Mouse (Mus musculus): Measurements from ENCODE around the gene Abca14.

GRCm38 (mm10) chr7:120328087-120328793, 124.5 kb downstream of the Abca14 start, which contains the start of gene Abca15:
- TF ChIP-seq POLR2A (IDR thresholded peaks at IDR 0.05; ENCODE audit: low read depth, low read length) (no peak), CTCF (IDR thresholded peaks at IDR 0.05; ENCODE audit: extremely low read depth, insufficient read length, insufficient replicate concordance, low read depth, low read length) (no peak)
